In genomic region chr1:143920256-143920655, GRCm38 (mm10) we compare ENCODE assay signal across 22 mouse cellular contexts.
DNase-seq lines count a peak whose midpoint lies in the region; ATAC-seq and TF ChIP-seq lines count a peak whose summit lies in the region.
"Had no signal": no experiment of that assay in that cellular context is flagged by ENCODE, and none has a peak within 500 bp of the region (broad histone marks: within the 10 kb centered on the region; RNA-seq: fewer than 3 reads in every experiment).

No protein-coding gene starts in this region.

- no peak overlapping the region for H3K4me3 ChIP-seq in forebrain, embryonic 12.5 days (replicated peaks)
- no peak overlapping the region for H3K4me3 ChIP-seq in forebrain, postnatal 0 days (ENCODE audit: low read depth, low read length)
- H3K4me3 ChIP-seq in neural tube, embryonic 11.5 days (ENCODE audit: low read depth, low read length): no peak overlapping the region
- H3K4me3 ChIP-seq in neural tube, embryonic 15.5 days (replicated peaks): no peak overlapping the region
- no peak overlapping the region for H3K4me3 ChIP-seq in hindbrain, embryonic 14.5 days (replicated peaks; ENCODE audit: low read length)
- H3K4me3 ChIP-seq: embryonic facial prominence, embryonic 13.5 days; heart, embryonic 10.5 days; hindbrain, embryonic 15.5 days; kidney, embryonic 15.5 days; liver, embryonic 12.5 days had no signal

- H3K9ac ChIP-seq in forebrain, embryonic 12.5 days: no peak overlapping the region
- no peak overlapping the region for H3K9ac ChIP-seq in forebrain, postnatal 0 days
- H3K9ac ChIP-seq in neural tube, embryonic 11.5 days (ENCODE audit: low read length): no peak overlapping the region
- no peak overlapping the region for H3K9ac ChIP-seq in neural tube, embryonic 15.5 days (replicated peaks)
- 0 out of 2 replicates have a peak overlapping the region, but pooled peaks have one; percentile 3 for H3K9ac ChIP-seq in hindbrain, embryonic 14.5 days
- H3K9ac ChIP-seq: embryonic facial prominence, embryonic 13.5 days; hindbrain, embryonic 15.5 days; kidney, embryonic 15.5 days; liver, embryonic 12.5 days had no signal

- no peaks in the 10 kb centered on the region for H3K36me3 ChIP-seq in forebrain, embryonic 12.5 days (replicated peaks)
- H3K36me3 ChIP-seq in forebrain, postnatal 0 days (ENCODE audit: insufficient read depth): no peaks in the 10 kb centered on the region
- H3K36me3 ChIP-seq in neural tube, embryonic 11.5 days (ENCODE audit: control insufficient read depth, insufficient read depth, low read length): no peaks in the 10 kb centered on the region
- no peaks in the 10 kb centered on the region for H3K36me3 ChIP-seq in neural tube, embryonic 15.5 days
- H3K36me3 ChIP-seq in hindbrain, embryonic 14.5 days (replicated peaks; ENCODE audit: control insufficient read depth, insufficient read depth): no peaks in the 10 kb centered on the region
- H3K36me3 ChIP-seq: embryonic facial prominence, embryonic 13.5 days; heart, embryonic 10.5 days; hindbrain, embryonic 15.5 days; kidney, embryonic 15.5 days; liver, embryonic 12.5 days had no signal

- 26% methylated on average over 7 of the region's 7 CpGs for WGBS in forebrain, embryonic 12.5 days
- 19% methylated on average over 7 of the region's 7 CpGs for WGBS in forebrain, postnatal 0 days
- 44% methylated on average over 7 of the region's 7 CpGs for WGBS in neural tube, embryonic 11.5 days
- WGBS in neural tube, embryonic 15.5 days: 17% methylated on average over 7 of the region's 7 CpGs
- 25% methylated on average over 7 of the region's 7 CpGs for WGBS in hindbrain, embryonic 14.5 days

- DNase-seq in forebrain, postnatal 0 days: no peak
- no peak for DNase-seq in neural tube, embryonic 11.5 days (ENCODE audit: low spot score)
- DNase-seq in hindbrain, embryonic 14.5 days (ENCODE audit: low spot score): no peak
- no peak for DNase-seq in lung, postnatal 4 days
- no peak for DNase-seq in testis, postnatal 10 days (ENCODE audit: low spot score)
- DNase-seq: adrenal gland, postnatal 36 days; cerebellum, adult 2 months; cerebellum, postnatal 36 days; gastrocnemius, postnatal 14 days; lung, adult 2 months; right cerebral cortex, postnatal 14 days; thymus, adult 18-20 months; thymus, postnatal 4 days had no signal

- peak; percentile 53; the same call in 1 of the 2 replicates for ATAC-seq in forebrain, embryonic 12.5 days (ENCODE audit: low FRiP score)
- ATAC-seq in forebrain, postnatal 0 days: no peak
- ATAC-seq in neural tube, embryonic 11.5 days (ENCODE audit: insufficient read depth, low FRiP score, low TSS enrichment): peak; percentile 64; the same call in 1 of the 2 replicates
- ATAC-seq in neural tube, embryonic 15.5 days (ENCODE audit: low FRiP score): no peak; the same call in 1 of the 2 replicates
- 0 out of 2 replicates have a peak, but pooled peaks have one; percentile 48 for ATAC-seq in hindbrain, embryonic 14.5 days (ENCODE audit: low FRiP score)
- ATAC-seq: intestine, postnatal 0 days; liver, embryonic 12.5 days had no signal

- H3K4me2 ChIP-seq in forebrain, embryonic 12.5 days: no peak overlapping the region
- H3K4me2 ChIP-seq in forebrain, postnatal 0 days (ENCODE audit: low read depth): no peak overlapping the region
- no peak overlapping the region for H3K4me2 ChIP-seq in neural tube, embryonic 11.5 days (ENCODE audit: low read depth)
- no peak overlapping the region for H3K4me2 ChIP-seq in neural tube, embryonic 15.5 days
- H3K4me2 ChIP-seq in hindbrain, embryonic 14.5 days (replicated peaks): peak overlapping the region; percentile 19; the same call in 1 of the 2 replicates
- H3K4me2 ChIP-seq: embryonic facial prominence, embryonic 13.5 days; hindbrain, embryonic 15.5 days; kidney, embryonic 15.5 days; liver, embryonic 12.5 days had no signal

- no peak overlapping the region for H3K27ac ChIP-seq in forebrain, embryonic 12.5 days
- H3K27ac ChIP-seq in forebrain, postnatal 0 days (ENCODE audit: low read depth, low read length): no peak overlapping the region
- H3K27ac ChIP-seq in neural tube, embryonic 11.5 days (ENCODE audit: low read depth, low read length): no peak overlapping the region
- no peak overlapping the region for H3K27ac ChIP-seq in neural tube, embryonic 15.5 days (replicated peaks)
- no peak overlapping the region for H3K27ac ChIP-seq in hindbrain, embryonic 14.5 days
- H3K27ac ChIP-seq: embryonic facial prominence, embryonic 13.5 days; heart, embryonic 10.5 days; hindbrain, embryonic 15.5 days; kidney, embryonic 15.5 days; liver, embryonic 12.5 days had no signal

- H3K9me3 ChIP-seq in forebrain, embryonic 12.5 days: no peaks in the 10 kb centered on the region
- H3K9me3 ChIP-seq in forebrain, postnatal 0 days (ENCODE audit: low read length): no peaks in the 10 kb centered on the region
- no peaks in the 10 kb centered on the region for H3K9me3 ChIP-seq in neural tube, embryonic 11.5 days (ENCODE audit: control insufficient read depth, low read length)
- no peaks in the 10 kb centered on the region for H3K9me3 ChIP-seq in neural tube, embryonic 15.5 days (replicated peaks)
- no peaks in the 10 kb centered on the region for H3K9me3 ChIP-seq in hindbrain, embryonic 14.5 days (ENCODE audit: control insufficient read depth, low read length)
- H3K9me3 ChIP-seq: embryonic facial prominence, embryonic 13.5 days; heart, embryonic 10.5 days; hindbrain, embryonic 15.5 days; kidney, embryonic 15.5 days; liver, embryonic 12.5 days had no signal

- H3K27me3 ChIP-seq in forebrain, embryonic 12.5 days: no peaks in the 10 kb centered on the region; the same call in 1 of the 2 replicates
- no peaks in the 10 kb centered on the region for H3K27me3 ChIP-seq in forebrain, postnatal 0 days (ENCODE audit: insufficient read depth, low read length)
- no peaks in the 10 kb centered on the region for H3K27me3 ChIP-seq in neural tube, embryonic 11.5 days (ENCODE audit: control insufficient read depth, insufficient read depth, low read length)
- H3K27me3 ChIP-seq in neural tube, embryonic 15.5 days (replicated peaks): no peaks in the 10 kb centered on the region
- no peaks in the 10 kb centered on the region for H3K27me3 ChIP-seq in hindbrain, embryonic 14.5 days (ENCODE audit: control insufficient read depth, insufficient read depth, low read length)
- H3K27me3 ChIP-seq: CH12.LX; embryonic facial prominence, embryonic 13.5 days; hindbrain, embryonic 15.5 days; kidney, embryonic 15.5 days; liver, embryonic 12.5 days had no signal

- TF ChIP-seq CTCF in forebrain, postnatal 0 days (IDR thresholded peaks at IDR 0.05; ENCODE audit: low read depth): no peak

- peaks cover 9% of the 10 kb centered on the region for H3K4me1 ChIP-seq in forebrain, embryonic 12.5 days
- no peaks in the 10 kb centered on the region for H3K4me1 ChIP-seq in forebrain, postnatal 0 days (ENCODE audit: insufficient read depth)
- H3K4me1 ChIP-seq in neural tube, embryonic 11.5 days (ENCODE audit: control insufficient read depth, insufficient read depth, low read length): no peaks in the 10 kb centered on the region
- H3K4me1 ChIP-seq in neural tube, embryonic 15.5 days: 0 out of 2 replicates have a peak, but pooled peaks cover 6% of the 10 kb centered on the region
- peaks cover 14% of the 10 kb centered on the region; the same call in 1 of the 2 replicates for H3K4me1 ChIP-seq in hindbrain, embryonic 14.5 days (replicated peaks; ENCODE audit: control insufficient read depth, insufficient read depth, low read length)
- H3K4me1 ChIP-seq: heart, embryonic 10.5 days had no signal

Comparison
In these comparisons a context has a peak if more than half of its experiments do, and no peak if none do; other contexts are left out.
1. ATAC-seq: peak in forebrain, embryonic 12.5 days (single experiment), neural tube, embryonic 11.5 days (single experiment) and hindbrain, embryonic 14.5 days (single experiment); none in forebrain, postnatal 0 days (single experiment) and neural tube, embryonic 15.5 days (single experiment).